Mouse (Mus musculus) WW6 (cell line): ENCODE measurements at regions not wholly inside any gene's neighbourhood (a gene's known extent, or its start where the extent isn't known, plus 50 kb on each side); places are given as distances from the start of the nearest gene placed in this dataset.
"Not testable (repeated sequence)": the region's sequence is repeated elsewhere in the genome, so short reads cannot be mapped to it uniquely, and the experiment has no call there.

Experiments
- DNase-seq: peaks from one replicate; pipeline ENCODE4 v3.0.0-alpha.2; 2013; ENCODE audit warnings: low read depth, low spot score

DNA sequence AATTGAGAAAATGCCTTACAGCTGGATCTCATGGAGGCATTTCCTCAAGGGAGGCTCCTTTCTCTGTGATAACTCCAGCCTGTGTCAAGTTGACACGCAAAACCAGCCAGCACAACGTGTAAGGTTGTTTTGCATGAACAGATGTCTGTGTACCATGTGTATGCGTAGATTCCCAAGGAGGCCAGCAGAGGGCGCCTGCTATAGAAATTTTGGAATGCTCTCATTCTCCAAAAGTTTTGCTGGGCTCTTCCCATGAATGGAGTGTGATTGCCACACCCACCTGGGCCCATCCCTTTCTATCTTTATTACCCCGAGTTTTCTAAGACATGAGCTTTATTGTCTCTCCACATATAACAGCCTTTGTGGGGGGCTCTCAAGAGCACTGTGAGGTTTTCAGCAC, 275.4 kb downstream of the Diras2 start:
- no peak for DNase-seq

DNA sequence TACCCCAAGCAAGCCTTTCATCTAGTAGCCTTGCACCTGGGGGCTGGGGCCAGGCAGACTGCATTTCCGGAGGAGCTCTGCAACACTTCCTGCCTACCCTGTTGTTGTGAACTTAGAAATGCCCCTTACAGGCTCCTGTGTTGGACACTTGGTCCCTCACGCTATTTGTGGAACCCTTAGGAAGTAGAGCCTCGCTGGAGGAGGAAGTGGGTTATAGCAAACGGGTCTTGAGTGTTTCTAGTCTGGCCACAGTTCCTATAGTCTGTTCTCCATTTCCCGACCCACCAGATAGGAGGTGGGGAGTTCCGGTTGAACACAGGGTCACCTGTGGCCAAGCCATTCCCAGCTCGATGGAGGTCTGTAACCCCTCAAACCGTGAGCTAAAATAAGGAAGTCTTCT, 272.7 kb downstream of the Diras2 start:
- DNase-seq: no peak

DNA sequence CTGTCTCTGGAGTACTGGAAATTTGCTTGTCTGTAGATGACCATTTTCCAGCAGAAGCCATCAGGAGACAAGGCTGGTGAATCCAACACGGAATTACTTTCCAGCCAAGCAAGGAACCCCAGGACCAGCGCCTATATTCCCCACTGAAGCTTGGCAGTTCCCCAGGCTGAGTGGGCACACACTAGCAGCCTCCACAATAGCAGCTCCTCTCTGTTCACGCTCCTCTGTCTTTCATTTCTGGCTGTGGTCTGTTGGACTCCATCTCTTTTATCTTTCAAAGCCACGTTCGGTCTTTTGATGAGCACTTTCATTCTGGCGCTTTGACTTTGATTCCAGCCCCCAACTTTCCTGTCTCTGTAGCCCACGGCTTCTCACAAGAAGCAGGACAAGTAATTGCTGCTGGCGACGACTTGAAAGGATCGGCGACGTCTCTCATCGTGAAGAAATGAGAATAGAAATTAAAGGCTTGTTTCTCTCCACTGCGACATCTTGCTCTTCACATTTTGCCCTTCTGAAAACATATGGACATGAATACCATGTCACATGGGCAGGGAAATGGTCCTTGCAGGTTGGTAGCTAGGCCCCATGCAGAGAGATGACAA, 268.0 kb downstream of the Diras2 start:
- no peak for DNase-seq

DNA sequence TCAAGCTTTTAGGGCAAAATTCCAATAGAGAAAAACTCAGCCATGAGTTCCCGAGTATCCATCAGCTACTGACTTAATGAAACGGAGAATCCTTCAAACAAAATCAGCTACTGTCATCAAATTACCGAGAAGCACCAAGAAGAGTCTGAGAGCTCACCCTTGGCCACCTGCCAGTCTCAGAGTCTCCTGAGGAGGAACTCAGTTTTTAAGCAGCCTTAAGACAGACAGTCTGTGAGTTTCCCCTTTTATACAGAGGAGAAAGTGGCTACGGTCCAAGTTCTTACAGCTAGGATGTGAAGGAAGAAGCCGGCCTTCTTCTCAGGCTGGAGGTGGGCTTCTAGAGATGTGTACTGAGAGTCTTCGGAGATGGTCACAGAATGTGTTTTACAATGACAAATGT, 262.8 kb downstream of the Diras2 start:
- no peak for DNase-seq

DNA sequence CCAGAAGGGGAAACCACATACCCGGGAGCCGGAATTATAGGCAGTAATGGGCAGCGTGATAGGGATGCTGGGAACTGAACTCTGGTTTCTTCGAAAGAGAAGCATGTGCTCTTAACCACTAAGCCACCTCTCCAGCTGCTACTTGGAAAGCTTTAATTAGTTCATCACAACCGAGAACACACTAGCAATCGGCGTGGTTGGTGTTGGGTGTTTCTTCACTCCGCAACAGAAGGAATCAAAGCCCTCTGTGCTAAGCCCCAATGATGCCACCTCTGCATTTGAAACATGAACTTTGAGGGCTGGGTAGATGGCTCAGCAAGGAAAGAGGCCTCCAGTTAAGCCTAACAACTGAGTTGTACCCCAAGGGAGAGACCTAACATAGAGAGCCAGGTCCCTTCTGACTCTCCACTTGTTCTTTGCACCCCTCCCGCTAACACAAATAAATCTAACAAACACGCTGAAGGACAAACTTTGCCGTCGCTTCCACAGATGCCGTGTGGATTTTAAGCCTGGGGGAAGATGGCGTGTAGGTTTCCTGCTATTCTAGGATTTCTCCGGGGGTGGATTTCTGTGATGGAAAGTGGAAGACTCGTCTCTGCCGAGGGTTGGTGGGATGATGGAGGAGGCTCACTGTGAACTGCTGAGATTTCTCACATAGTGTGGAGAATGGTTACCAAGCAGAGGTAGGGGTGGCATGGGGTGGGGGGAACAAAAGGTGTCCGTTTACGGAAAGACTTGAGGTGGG, 257.4 kb downstream of the Diras2 start:
- DNase-seq: no peak

DNA sequence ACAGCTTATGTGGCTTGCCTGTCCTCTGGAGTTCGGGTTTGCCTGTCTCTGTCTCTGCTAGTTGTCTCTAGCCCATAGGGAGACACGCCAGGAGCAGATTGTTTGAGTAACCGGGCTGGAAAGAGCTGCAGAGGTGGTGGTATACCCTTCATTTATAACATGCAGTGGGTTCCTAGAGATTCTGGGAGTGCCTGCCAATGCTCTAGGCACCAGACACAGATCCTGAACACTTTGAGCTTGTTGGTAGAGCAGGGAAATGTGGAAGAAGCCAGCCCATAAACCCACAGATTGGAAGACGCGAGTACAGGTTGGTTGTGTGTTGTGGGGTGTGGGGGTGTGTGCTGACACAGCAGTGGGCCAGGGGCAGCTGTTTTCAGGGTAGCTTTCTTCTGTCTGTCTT, 255.9 kb downstream of the Diras2 start:
- no peak for DNase-seq

DNA sequence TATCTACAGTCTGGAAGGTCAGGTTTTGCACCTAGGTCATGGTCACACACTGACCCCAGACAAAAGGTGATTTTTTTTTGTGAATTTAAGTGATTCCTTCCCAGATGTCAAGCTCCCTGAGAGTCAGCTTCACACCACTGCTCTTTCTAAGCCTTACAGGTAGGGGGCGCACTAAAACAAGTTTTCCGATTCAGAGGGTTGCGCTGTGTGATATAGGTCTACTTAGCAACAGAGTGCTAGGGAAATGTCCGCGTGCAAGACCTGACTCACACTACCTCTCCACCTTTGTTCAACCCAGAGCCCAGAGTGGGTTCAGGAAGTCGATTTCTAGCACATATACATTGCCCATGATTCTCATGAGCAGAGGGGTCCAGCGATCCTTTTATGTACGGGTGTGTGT, 255.4 kb downstream of the Diras2 start:
- no peak for DNase-seq

DNA sequence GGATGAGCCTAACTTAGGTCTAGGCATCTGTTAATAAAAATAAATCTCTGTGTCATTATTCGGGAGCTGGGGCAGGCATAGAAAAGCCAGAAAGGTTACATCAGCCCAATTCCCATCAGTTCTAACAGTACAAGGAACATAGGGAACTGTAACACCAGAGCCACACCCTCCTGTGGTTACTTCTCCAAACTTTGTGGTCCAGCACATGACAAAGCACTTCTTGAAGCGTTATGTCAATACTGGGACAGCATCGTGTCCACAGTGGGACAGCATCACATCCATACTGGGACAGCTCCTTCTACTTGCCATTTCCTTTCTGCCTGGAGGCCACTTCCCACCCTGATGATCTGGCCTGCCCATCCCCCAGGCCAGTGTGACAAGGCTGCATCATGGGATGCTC, 253.9 kb downstream of the Diras2 start:
- DNase-seq: no peak

DNA sequence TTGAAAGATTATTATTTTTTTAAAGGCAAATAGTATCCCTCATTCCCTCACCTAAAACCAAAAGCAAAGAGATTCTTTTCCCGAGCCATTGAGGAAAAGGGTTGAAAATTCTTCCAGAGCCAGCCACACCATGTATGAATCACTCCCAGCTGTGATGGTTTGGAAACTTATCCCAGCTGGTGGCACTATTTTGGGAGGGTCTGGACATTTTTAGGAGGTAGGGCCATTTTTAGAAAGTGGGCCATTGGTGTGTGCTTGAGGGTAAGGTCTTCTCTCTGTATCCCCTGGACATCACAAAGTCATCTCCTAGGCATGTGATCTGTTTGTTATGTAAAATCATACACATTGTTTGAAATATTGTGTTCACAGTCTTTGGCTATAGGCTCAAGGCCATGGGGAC, 252.2 kb downstream of the Diras2 start:
- DNase-seq: no peak

DNA sequence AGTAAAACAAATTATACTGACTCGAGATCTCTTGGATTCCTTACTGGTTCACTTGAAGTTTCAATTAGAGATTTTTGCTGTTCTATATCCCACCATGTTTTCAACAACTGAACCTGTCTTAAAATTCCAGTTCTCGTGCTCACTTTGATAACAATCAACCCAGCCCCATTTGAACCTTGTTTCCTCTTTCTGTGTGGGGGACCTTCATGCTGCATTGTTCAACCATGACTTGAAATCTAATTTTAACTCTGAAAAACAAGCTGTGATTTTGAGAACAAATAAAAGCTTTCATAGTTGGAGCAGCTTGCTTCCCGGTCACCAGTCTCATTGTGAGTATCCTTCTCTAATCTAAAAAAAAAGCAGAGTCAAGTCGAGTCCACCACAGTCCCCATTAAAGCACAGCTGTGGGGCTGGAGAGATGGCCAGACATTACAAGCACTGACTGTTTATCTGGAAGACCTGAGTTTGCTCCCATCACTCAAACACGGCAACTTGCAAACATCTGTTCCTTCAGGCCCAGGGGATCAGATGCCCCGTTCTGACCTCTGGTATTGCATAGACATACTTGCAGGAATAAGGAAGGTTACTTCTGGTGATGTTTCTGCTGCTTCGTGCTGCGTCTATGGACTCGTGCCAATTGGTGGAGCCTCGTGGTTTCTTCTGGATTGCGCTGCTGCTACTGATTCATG, 251.7 kb downstream of the Diras2 start:
- no peak for DNase-seq

DNA sequence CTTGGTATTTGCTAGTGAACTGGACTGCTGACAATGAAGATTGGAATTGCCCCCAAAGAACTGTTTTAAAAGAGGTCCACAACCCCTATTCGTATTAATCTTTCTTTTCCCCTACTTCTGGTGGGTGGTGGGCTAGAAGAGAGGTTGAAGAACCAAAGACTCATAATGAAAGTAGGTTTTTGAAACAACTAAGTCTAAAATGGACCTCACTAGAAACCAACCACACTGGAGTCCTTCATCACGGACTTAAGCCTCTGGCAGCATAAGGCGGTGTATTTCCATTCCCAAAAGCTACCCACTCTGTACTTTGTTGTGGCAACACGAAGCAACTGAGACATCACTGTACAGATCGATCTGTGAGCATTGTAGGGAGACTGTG, 251.1 kb downstream of the Diras2 start:
- DNase-seq: no peak

DNA sequence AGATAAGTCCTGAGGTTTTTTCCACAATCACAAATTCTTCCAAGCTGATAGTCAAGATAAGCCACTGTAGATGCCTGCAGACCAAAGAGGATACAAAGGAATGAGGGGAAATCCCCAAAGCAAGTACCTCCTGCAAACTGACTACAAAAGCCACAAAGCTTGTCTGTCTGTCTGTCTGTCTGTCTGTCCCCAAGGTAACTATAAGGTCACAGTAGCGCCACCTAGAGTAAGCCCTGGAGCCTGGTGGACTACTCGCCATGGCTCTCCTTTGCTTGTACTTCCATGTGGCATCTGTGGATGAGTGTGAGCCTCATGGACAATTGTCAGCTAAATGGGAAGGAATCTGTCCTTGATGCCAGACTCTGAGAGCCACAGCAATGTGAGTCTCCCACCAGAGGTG, 249.8 kb downstream of the Diras2 start:
- no peak for DNase-seq

DNA sequence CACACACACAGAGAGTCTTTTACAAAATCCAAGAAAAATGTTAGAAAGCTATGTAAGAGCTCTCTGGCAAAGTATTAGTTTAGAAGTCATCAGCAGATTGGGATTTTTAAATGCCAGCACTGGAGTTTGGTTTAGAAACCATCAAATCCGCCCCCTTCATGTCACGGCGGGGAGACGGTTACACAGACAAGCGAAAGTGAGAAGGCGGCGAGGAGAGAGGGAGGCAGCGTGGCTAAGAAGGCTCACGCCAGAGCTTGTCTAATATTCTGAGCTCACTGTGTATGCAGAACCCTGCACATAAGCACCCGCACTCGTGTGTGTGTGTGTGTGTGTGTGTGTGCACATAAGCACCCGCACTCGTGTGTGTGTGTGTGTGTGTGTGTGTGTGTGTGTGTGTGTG, 248.6 kb downstream of the Diras2 start:
- DNase-seq: no peak

DNA sequence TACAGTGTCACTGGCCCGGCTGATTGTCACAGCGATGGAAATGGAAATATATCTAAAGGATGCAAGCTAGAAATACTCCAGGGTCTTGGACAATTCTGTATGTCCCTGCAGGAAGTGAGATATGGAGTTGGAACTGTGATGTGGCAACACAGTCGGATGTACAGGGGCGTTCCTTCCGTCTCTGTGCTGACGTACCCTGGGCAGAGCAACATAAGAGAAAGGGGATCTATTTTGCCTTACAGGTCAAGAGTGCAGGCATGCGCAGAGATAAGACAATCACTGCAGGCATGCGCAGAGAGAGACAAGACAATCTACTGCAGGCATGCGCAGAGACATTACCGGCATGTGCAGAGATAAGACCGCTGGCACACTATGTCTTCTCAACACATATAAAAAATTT, 247.6 kb downstream of the Diras2 start:
- no peak for DNase-seq

DNA sequence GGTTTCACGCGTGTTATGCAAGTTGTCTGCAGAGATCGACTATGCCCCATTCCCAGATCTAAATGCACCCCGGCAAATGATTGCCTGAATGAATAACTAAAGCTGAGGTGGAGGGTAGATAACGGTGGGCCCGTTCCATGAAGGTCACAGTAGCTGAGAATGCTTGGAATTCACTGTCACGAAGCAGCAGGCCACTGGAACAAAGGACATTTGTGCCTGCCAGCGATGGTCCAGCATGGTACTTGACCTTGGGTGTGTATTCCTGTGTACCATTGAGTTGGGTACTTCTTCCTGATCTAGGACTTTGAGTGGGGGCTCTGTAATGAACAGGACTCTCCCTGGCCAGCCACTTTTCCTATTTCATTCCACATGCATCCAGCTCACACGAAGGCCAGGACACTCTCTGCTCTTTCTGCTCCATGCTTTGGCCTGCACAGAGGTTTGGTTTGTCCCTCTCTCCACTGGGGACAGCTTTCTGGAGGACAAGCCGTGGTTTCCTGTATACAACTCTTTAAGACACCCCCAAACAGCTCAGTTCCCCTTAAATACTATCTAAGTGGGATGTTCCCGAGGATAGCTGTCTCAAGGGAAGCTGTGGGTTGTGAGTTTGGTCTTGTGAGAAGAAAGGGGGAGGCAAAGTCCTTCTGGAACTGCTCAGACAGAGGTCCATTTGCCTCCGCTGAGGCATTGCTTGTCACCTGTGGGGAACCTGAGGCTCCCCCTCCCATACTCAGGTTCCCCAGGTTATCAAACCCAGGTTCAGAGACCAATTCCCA, 246.9 kb downstream of the Diras2 start:
- no peak for DNase-seq

DNA sequence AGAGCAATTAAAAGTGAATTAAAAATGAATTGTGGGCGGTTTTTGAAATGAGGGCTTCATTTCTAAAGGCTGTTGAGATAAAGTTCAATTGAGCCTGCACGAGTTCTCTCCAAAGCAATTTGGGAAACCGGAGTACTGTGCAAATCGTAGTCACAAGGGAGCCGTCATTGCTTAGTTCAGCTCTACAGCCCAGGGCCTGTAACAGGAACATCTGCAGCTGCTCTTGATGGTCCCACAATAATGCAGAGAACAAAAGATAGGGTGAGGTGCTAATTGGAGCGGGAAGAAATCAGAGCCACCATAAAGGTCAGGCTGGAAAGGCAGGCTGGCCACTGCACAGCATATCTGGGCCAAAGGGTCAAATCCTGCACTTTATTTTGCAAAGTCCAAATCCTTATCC, 242.7 kb downstream of the Diras2 start:
- DNase-seq: no peak

DNA sequence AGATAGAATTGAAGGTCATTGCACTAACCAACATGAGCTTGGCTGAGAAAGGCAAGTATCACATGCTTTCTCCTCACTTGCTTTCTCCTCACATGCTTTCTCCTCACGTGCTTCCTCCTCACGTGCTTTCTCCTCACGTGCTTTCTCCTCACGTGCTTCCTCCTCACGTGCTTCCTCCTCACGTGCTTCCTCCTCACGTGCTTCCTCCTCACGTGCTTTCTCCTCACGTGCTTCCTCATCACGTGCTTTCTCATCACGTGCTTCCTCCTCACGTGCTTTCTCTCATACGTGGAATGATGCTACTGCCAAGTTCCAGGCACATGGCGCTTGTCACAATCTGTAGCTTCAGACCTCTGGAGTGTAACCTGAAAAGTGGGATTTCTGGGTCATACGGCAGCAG, 235.2 kb downstream of the Diras2 start:
- no peak for DNase-seq

DNA sequence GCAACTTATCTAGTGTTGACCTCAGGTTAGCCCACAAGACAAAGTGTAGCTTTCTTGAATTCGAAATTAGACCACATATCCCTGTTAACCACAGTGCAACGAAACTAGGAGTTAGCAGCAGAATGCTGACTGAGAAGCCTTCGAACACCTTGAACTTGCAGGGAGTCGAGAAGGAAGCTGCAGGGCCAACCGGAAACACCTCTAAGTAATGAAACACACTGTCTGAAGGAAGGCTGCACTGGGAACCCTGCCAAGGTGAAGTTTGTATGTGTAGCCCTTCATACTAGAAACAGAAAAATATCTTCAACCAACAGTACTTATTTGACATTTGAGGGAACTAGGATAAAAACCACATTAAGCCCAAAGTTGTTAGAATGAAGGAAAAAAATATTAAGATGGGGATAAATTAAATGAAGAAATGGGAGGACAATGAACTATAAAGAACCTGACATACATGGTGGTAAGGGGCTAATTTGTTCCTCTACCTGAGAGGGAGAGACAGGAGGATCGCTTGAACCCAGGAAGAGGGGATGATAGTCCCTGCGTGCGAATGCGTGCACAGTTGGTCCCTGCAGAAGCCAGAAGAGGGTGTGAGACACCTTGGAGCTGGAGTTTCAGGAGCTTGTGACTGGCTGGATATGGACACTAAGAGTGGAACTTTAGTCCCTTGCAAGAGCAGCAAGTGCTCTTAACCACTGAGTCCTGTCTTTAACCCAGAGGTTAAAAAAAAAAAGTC, 234.4 kb downstream of the Diras2 start:
- DNase-seq: no peak

DNA sequence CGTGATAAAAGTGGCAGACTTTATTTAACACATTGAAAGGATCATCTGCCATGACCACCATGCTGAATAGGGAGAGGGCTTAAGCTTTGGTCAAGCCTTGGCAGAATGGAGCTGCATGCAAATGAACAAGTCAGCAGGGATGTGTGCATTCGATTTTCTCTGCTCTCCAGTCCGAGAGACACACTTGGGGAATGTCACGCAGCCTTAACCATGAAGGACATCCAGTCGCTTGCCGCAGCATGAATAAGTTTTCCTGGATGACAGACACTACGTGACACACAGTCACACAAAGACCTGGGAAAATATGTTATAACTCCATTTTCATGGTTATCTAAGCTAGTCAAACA, 233.8 kb downstream of the Diras2 start:
- DNase-seq: no peak

DNA sequence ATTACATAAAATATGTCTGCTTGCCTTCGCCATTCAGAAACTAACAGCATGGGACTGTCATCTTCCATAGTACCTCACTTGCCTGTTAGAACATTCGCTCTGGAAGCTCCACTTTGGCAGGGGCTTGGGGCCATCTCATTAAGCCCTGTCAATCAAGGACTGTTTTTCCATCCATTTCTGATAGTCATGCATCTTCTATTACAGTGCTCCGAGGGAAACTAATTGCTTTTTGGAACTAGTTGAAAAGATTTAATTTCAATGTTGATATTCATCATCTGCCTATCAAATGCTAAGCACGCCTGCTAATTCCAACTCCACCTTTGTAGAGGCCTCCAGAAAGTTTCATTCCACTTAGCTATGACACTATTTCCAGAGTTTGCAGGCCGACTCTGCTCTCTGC, 232.7 kb downstream of the Diras2 start:
- DNase-seq: no peak

DNA sequence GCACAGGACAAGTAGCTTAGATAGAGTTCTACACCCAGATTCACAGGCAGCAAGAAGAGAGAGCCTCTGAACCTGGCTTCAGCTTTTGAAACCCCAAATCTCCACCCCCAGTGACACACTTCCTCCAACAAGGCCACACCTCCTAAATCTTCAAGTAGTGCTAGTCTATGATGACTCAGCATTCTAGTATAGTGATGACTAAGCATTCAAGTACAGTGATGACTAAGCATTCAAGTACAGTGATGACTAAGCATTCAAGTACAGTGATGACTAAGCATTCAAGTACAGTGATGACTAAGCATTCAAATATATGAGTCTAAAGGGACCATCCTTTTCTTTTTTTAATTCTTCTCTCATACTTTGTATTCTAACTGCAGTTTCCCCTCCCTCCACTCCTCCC, 225.8 kb downstream of the Diras2 start:
- not testable (repeated sequence) for DNase-seq
